Mouse (Mus musculus) liver, embryonic 14.5 days (tissue): ENCODE results near the gene Syne2.

Source experiments
- CTCF ChIP-seq: IDR thresholded peaks from 2 replicates; pipeline ENCODE4 v1.5.1; 2016; ENCODE audit warnings: antibody characterized with exemption, low read depth, control low read depth
- EP300 ChIP-seq: IDR thresholded peaks from 2 replicates; pipeline ENCODE4 v1.6.1; 2016; ENCODE audit warnings: antibody characterized with exemption, low read depth

DNA sequence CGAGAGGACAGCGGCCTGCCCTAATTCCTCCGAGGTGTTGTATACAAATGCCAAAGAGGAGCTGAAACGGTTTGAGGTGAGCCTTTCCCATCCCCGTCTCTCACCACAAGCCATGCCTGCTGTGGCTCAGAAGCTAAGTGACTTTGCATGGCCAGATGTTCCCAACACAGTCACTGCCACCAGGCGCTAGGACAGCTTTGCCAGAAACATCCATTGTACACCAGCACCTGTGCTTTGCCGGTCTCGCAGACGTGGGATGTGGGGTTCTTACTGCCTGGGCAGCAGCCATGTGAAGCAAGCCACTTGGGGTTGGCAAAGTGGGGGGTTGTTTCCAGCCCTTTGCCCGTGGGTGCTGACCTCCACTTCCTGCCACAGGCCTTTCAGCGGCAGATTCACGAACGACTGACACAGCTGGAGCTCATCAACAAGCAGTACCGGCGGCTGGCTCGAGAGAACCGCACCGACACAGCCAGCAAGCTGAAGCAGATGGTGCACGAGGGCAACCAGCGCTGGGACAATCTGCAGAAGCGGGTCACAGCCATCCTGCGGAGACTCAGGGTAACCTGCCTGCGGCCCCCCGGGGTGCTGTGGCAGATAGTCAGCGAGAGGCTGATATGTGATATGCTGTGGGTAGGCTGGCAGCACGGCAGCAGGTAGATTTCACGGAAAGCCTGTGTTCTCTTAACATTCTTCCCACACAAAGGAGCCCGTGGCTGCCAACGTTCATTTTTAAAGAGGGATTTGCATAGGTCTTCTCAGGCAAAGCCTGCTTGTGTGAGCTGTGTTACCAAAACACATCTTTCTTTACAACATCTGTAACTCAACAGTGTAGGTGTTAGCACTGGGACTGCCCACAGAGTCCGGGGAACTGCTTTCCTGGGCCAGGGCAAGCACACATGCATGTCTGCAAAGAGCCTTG lies 277.4 kb downstream of the Syne2 start:
- TF ChIP-seq CTCF (no peak), EP300 (no peak)
